Mouse (Mus musculus) lung, postnatal 14 days (tissue): ENCODE results near the gene 1700037H04Rik.

Experiments used
- DNase-seq: peaks from one replicate; pipeline ENCODE4 v3.0.0; 2021

The 1700037H04Rik gene

GRCm38 (mm10) chr2:131145536-131145935 lies 14.3 kb downstream of the 1700037H04Rik start:
- DNase-seq = no peak

GRCm38 (mm10) chr2:131145121-131145520 lies 14.8 kb downstream of the 1700037H04Rik start:
- no peak for DNase-seq

GRCm38 (mm10) chr2:131143007-131143780 lies 16.7 kb downstream of the 1700037H04Rik start:
- no peak for DNase-seq

GRCm38 (mm10) chr2:131142592-131142991 lies 17.3 kb downstream of the 1700037H04Rik start:
- peak; percentile 86 for DNase-seq

- no peak for DNase-seq
Measured at GRCm38 (mm10) chr2:131141336-131141986, 18.4 kb downstream of the 1700037H04Rik start.

- no peak for DNase-seq
Measured at GRCm38 (mm10) chr2:131140533-131140905, 19.4 kb downstream of the 1700037H04Rik start.

GRCm38 (mm10) chr2:131139886-131140532 lies 19.9 kb downstream of the 1700037H04Rik start:
- DNase-seq = peak; percentile 35

- no peak for DNase-seq
Measured at GRCm38 (mm10) chr2:131139287-131139686, 20.6 kb downstream of the 1700037H04Rik start.

- no peak for DNase-seq
Measured at GRCm38 (mm10) chr2:131138760-131139159, 21.1 kb downstream of the 1700037H04Rik start.

- DNase-seq = no peak
Measured at GRCm38 (mm10) chr2:131138296-131138695, 21.6 kb downstream of the 1700037H04Rik start.

GRCm38 (mm10) chr2:131135521-131136139 lies 24.3 kb downstream of the 1700037H04Rik start:
- DNase-seq = peak; percentile 0

GRCm38 (mm10) chr2:131134826-131135400 lies 25.0 kb downstream of the 1700037H04Rik start:
- peak; percentile 0 for DNase-seq

- peak; percentile 66 for DNase-seq
Measured at GRCm38 (mm10) chr2:131134381-131134780, 25.5 kb downstream of the 1700037H04Rik start.

GRCm38 (mm10) chr2:131132930-131133547 lies 26.8 kb downstream of the 1700037H04Rik start, which contains the start of gene Gm11037:
Gm11037 (plus strand) TSS chr2:131133497.
- no peak for DNase-seq

GRCm38 (mm10) chr2:131132111-131132888 lies 27.6 kb downstream of the 1700037H04Rik start:
- DNase-seq = no peak

GRCm38 (mm10) chr2:131130849-131131248 lies 29.0 kb downstream of the 1700037H04Rik start:
- no peak for DNase-seq

GRCm38 (mm10) chr2:131129836-131130235 lies 30.0 kb downstream of the 1700037H04Rik start:
- no peak for DNase-seq

GRCm38 (mm10) chr2:131128636-131129157 lies 31.2 kb downstream of the 1700037H04Rik start:
- no peak for DNase-seq

GRCm38 (mm10) chr2:131128211-131128610 lies 31.7 kb downstream of the 1700037H04Rik start:
- DNase-seq = no peak

GRCm38 (mm10) chr2:131127161-131127730 lies 32.6 kb downstream of the 1700037H04Rik start, which contains the start of gene Hspa12b:
Hspa12b (plus strand) TSS chr2:131127280.
- DNase-seq = peak; percentile 69
